Mouse (Mus musculus) heart, embryonic 11.5 days (tissue): ENCODE measurements around the gene Pbx1. TPM values are rescaled to one million over a fixed set of nuclear protein-coding genes. Genes with fewer than 3 reads are reported as not detected.

Source experiments
- ATAC-seq: fragments of 200-750 bp; cut with Nextera tagmentation; replicated peaks from 2 replicates; pipeline ENCODE4 v1.8.0; 2017; ENCODE audit warnings: moderate library complexity; ENCODE audit not compliant: insufficient number of reproducible peaks, low FRiP score, low TSS enrichment
- H3K27ac ChIP-seq: fragments of 300-500 bp; sonication (generic); 2 replicates; pipeline ENCODE4 v1.5.1; 2014; ENCODE audit warnings: mild to moderate bottlenecking, low read depth, low read length
- H3K27me3 ChIP-seq: fragments of 300-500 bp; sonication (generic); 2 replicates; pipeline ENCODE4 v1.6.1; 2014; ENCODE audit warnings: mild to moderate bottlenecking, low read length, mixed read lengths; ENCODE audit not compliant: control insufficient read depth, insufficient read depth
- H3K36me3 ChIP-seq: fragments of 300-500 bp; sonication (generic); 2 replicates; pipeline ENCODE4 v1.6.1; 2014; ENCODE audit warnings: mild to moderate bottlenecking, low read length, moderate library complexity, mixed read lengths; ENCODE audit not compliant: control insufficient read depth, insufficient read depth
- H3K4me1 ChIP-seq: fragments of 300-500 bp; sonication (generic); 2 replicates; pipeline ENCODE4 v1.6.1; 2014; ENCODE audit warnings: low read length; ENCODE audit not compliant: control insufficient read depth, insufficient read depth
- H3K4me2 ChIP-seq: fragments of 300-500 bp; sonication (generic); 2 replicates; pipeline ENCODE4 v1.6.1; 2014; ENCODE audit warnings: mild to moderate bottlenecking, moderate library complexity
- H3K4me3 ChIP-seq: fragments of 300-500 bp; sonication (generic); 2 replicates; pipeline ENCODE4 v1.5.1; 2014; ENCODE audit warnings: low read depth, low read length
- H3K9ac ChIP-seq: fragments of 300-500 bp; sonication (generic); 2 replicates; pipeline ENCODE4 v1.6.1; 2014; ENCODE audit warnings: mild to moderate bottlenecking, low read depth, low read length, moderate library complexity
- H3K9me3 ChIP-seq: fragments of 300-500 bp; sonication (generic); replicated peaks from 2 replicates; pipeline ENCODE4 v1.6.1; 2016; ENCODE audit warnings: low read length; ENCODE audit not compliant: control insufficient read depth
- WGBS: fragments of 180-500 bp; shearing (Covaris S2); extraction: QIAGEN DNeasy Blood & Tissue Kit; methylation state at CpG from one replicate; pipeline ENCODE4 v1.1.7; 2014; ENCODE audit not compliant: insufficient replicate concordance; 5-methylcytosine and 5-hydroxymethylcytosine counted together
- polyA plus RNA-seq: library from polyadenylated mRNA; unstranded; fragments of >200 nt; fragmentation: Nextera tagmentation; extraction: Ambion mirVana; gene quantifications from 2 replicates; pipeline ENCODE4 v1.2.1, GENCODE M21; 2014

The Pbx1 gene
- polyA plus RNA-seq, 1 experiment from 2014 or later = 33.5 TPM

GRCm38 (mm10) chr1:168124643-168125490 is 307.2 kb downstream of the Pbx1 start:
- WGBS = 61% methylated on average over 5 of the region's 5 CpGs
- H3K27ac ChIP-seq = no peak overlapping the region

GRCm38 (mm10) chr1:168118077-168118476 is 314.0 kb downstream of the Pbx1 start:
- ATAC-seq = no peak
- Histone ChIP-seq H3K27ac (no peak overlapping the region), H3K4me3 (no peak overlapping the region), H3K9me3 (no peaks in the 10 kb centered on the region), H3K27me3 (no peaks in the 10 kb centered on the region), H3K9ac (no peak overlapping the region), H3K4me2 (no peak overlapping the region), H3K36me3 (no peaks in the 10 kb centered on the region), H3K4me1 (no peaks in the 10 kb centered on the region)
- WGBS = 77% methylated on average over 5 of the region's 5 CpGs

More at GRCm38 (mm10) chr1:168124643-168125490, 307.2 kb downstream of the Pbx1 start:
- Histone ChIP-seq H3K4me1 (no peaks in the 10 kb centered on the region), H3K9me3 (no peaks in the 10 kb centered on the region), H3K4me3 (no peak overlapping the region), H3K27me3 (no peaks in the 10 kb centered on the region), H3K36me3 (no peaks in the 10 kb centered on the region), H3K4me2 (no peak overlapping the region), H3K9ac (no peak overlapping the region)
- no peak for ATAC-seq

- H3K36me3 ChIP-seq = no peaks in the 10 kb centered on the region
- H3K27me3 ChIP-seq = no peaks in the 10 kb centered on the region
- H3K9me3 ChIP-seq = no peaks in the 10 kb centered on the region
- no peaks in the 10 kb centered on the region for H3K4me1 ChIP-seq
- H3K4me3 ChIP-seq = no peak overlapping the region
- 76% methylated on average over 4 of the region's 4 CpGs for WGBS
- no peak overlapping the region for H3K4me2 ChIP-seq
- no peak for ATAC-seq
- H3K9ac ChIP-seq = no peak overlapping the region
- no peak overlapping the region for H3K27ac ChIP-seq
Measured at GRCm38 (mm10) chr1:168117367-168117766, 314.7 kb downstream of the Pbx1 start.

- Histone ChIP-seq H3K27me3 (no peaks in the 10 kb centered on the region), H3K27ac (no peak overlapping the region), H3K36me3 (no peaks in the 10 kb centered on the region), H3K4me2 (no peak overlapping the region), H3K9ac (no peak overlapping the region), H3K4me1 (no peaks in the 10 kb centered on the region), H3K9me3 (no peaks in the 10 kb centered on the region), H3K4me3 (no peak overlapping the region)
- ATAC-seq = no peak
- 71% methylated on average over 8 of the region's 8 CpGs for WGBS
Measured at GRCm38 (mm10) chr1:168109797-168110196, 322.3 kb downstream of the Pbx1 start.

GRCm38 (mm10) chr1:168103821-168104220 is 328.2 kb downstream of the Pbx1 start:
- ATAC-seq = no peak
- no peak overlapping the region for H3K9ac ChIP-seq
- no peak overlapping the region for H3K4me2 ChIP-seq
- WGBS = 59% methylated on average over 2 of the region's 2 CpGs
- H3K4me3 ChIP-seq = no peak overlapping the region
- H3K36me3 ChIP-seq = no peaks in the 10 kb centered on the region
- H3K27ac ChIP-seq = no peak overlapping the region
- H3K4me1 ChIP-seq = no peaks in the 10 kb centered on the region
- H3K9me3 ChIP-seq = no peaks in the 10 kb centered on the region
- H3K27me3 ChIP-seq = no peaks in the 10 kb centered on the region

GRCm38 (mm10) chr1:168101514-168101913 is 330.6 kb downstream of the Pbx1 start:
- no peak overlapping the region for H3K4me2 ChIP-seq
- no peak for ATAC-seq
- no peak overlapping the region for H3K9ac ChIP-seq
- 64% methylated on average over 3 of the region's 3 CpGs for WGBS
- no peaks in the 10 kb centered on the region for H3K27me3 ChIP-seq
- no peaks in the 10 kb centered on the region for H3K36me3 ChIP-seq
- H3K4me3 ChIP-seq = no peak overlapping the region
- no peak overlapping the region for H3K27ac ChIP-seq
- no peaks in the 10 kb centered on the region for H3K4me1 ChIP-seq
- no peaks in the 10 kb centered on the region for H3K9me3 ChIP-seq

GRCm38 (mm10) chr1:168098806-168099205 is 333.3 kb downstream of the Pbx1 start:
- no peaks in the 10 kb centered on the region for H3K27me3 ChIP-seq
- no peak overlapping the region for H3K27ac ChIP-seq
- no peak for ATAC-seq
- no peak overlapping the region for H3K4me3 ChIP-seq
- H3K4me1 ChIP-seq = no peaks in the 10 kb centered on the region
- H3K36me3 ChIP-seq = no peaks in the 10 kb centered on the region
- H3K9ac ChIP-seq = no peak overlapping the region
- WGBS = 94% methylated on average over 2 of the region's 2 CpGs
- no peak overlapping the region for H3K4me2 ChIP-seq
- H3K9me3 ChIP-seq = no peaks in the 10 kb centered on the region

GRCm38 (mm10) chr1:168094671-168095070 is 337.4 kb downstream of the Pbx1 start:
- ATAC-seq = no peak
- WGBS = 17% methylated on average over 4 of the region's 4 CpGs
- no peaks in the 10 kb centered on the region for H3K9me3 ChIP-seq
- H3K27ac ChIP-seq = no peak overlapping the region
- no peaks in the 10 kb centered on the region for H3K27me3 ChIP-seq
- H3K4me2 ChIP-seq = no peak overlapping the region
- no peaks in the 10 kb centered on the region for H3K36me3 ChIP-seq
- no peak overlapping the region for H3K9ac ChIP-seq
- no peaks in the 10 kb centered on the region for H3K4me1 ChIP-seq
- no peak overlapping the region for H3K4me3 ChIP-seq

GRCm38 (mm10) chr1:168093044-168093443 is 339.0 kb downstream of the Pbx1 start:
- no peaks in the 10 kb centered on the region for H3K27me3 ChIP-seq
- no peaks in the 10 kb centered on the region for H3K9me3 ChIP-seq
- no peak overlapping the region for H3K4me2 ChIP-seq
- no peaks in the 10 kb centered on the region for H3K36me3 ChIP-seq
- no peak overlapping the region for H3K27ac ChIP-seq
- WGBS = 61% methylated on average over 2 of the region's 2 CpGs
- H3K9ac ChIP-seq = no peak overlapping the region
- ATAC-seq = no peak
- H3K4me1 ChIP-seq = no peaks in the 10 kb centered on the region
- H3K4me3 ChIP-seq = no peak overlapping the region
